Mouse (Mus musculus): ENCODE data around the gene Mettl7a3.

- TF ChIP-seq CTCF (IDR thresholded peaks at IDR 0.05; ENCODE audit: low read depth, low read length) (no peak), GATA1 (IDR thresholded peaks at IDR 0.05; ENCODE audit: borderline replicate concordance, low read length) (no peak)
These were observed 53.6 kb downstream of the Mettl7a3 start for GRCm38 (mm10) chr15:100388224-100388835.
